Mouse (Mus musculus): ENCODE results near the gene Rbp7. TPM values are rescaled to one million over a fixed set of nuclear protein-coding genes. Genes with fewer than 3 reads are reported as not detected.

Rbp7 gene
- not detected in 2 replicates for polyA plus RNA-seq (2012; ENCODE audit: low replicate concordance)

GRCm38 (mm10) chr4:149454879-149455278 is at the start of gene Rbp7:
TSS of gene Rbp7 (minus strand) at chr4:149454978.

GRCm38 (mm10) chr4:149485053-149485824 is 30.5 kb upstream of the Rbp7 start, which contains the start of the genes Nmnat1 and Lzic:
TSS of gene Nmnat1 (minus strand) at chr4:149485202.
TSS of gene Lzic (plus strand) at chr4:149485229.

GRCm38 (mm10) chr4:149477078-149477477 is 22.3 kb upstream of the Rbp7 start, which contains the start of gene Tmem274:
TSS of gene Tmem274 (plus strand) at chr4:149477378.

GRCm38 (mm10) chr4:149426325-149427199 is 28.2 kb downstream of the Rbp7 start, which contains the start of gene Ube4b:
TSS of gene Ube4b (minus strand) at chr4:149426749.

Other genes with a start within 250 kb of the Rbp7 start
- 3.4 and 20.8 TPM in 2 replicates for gene Kif1b, start 147.3 kb downstream of the Rbp7 start, polyA plus RNA-seq (2012; ENCODE audit: low replicate concordance)
- 186 and 278 TPM in 2 replicates for gene Ube4b, start 28.2 kb downstream of the Rbp7 start, polyA plus RNA-seq (2012; ENCODE audit: low replicate concordance)
- gene Tmem274, start 22.4 kb upstream of the Rbp7 start, polyA plus RNA-seq (2012; ENCODE audit: low replicate concordance) = not detected in 2 replicates
- gene Nmnat1, start 30.2 kb upstream of the Rbp7 start, polyA plus RNA-seq (2012; ENCODE audit: low replicate concordance) = 1.4 and 2.4 TPM in 2 replicates
- 9.2 and 16.2 TPM in 2 replicates for gene Lzic, start 30.3 kb upstream of the Rbp7 start, polyA plus RNA-seq (2012; ENCODE audit: low replicate concordance)
- 2.4 and 8.2 TPM in 2 replicates for gene Ctnnbip1, start 63.3 kb upstream of the Rbp7 start, polyA plus RNA-seq (2012; ENCODE audit: low replicate concordance)
- gene Clstn1, start 131.5 kb upstream of the Rbp7 start, polyA plus RNA-seq (2012; ENCODE audit: low replicate concordance) = 12.8 and 19.9 TPM in 2 replicates
- 164 and 189 TPM in 2 replicates for gene Pik3cd, start 247.6 kb upstream of the Rbp7 start, polyA plus RNA-seq (2012; ENCODE audit: low replicate concordance)

Data from hematopoietic multipotent progenitor cell, adult 10-12 weeks (in vitro differentiated cells).